Mouse (Mus musculus): ENCODE data around the gene Topaz1.

Gene Topaz1

DNA sequence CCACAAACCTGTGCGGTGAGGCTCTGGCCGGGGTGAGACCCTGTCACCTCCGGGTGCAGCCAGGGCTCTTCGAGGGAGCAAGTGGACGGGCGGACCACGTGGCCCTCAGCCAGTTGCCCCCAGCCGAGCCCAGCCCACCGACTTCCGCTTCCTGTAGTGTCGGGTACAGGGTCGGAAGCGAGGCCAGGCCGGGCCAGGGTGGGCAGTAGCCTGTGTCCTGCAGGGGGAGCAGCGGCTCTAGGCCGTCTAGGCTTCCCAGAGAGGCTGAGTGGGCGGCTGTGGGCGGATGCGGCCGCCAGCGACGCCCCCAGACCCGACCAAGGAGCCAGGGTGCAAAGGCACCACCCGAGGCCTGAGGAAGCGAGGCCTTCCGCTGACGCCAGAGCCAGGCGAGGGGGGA lies at the start of gene Topaz1:
Gene Topaz1, plus strand, starts transcription at position 287 of the 400 bp plus-strand sequence.
- DNase-seq (ENCODE audit: extremely low read depth, insufficient read length, low spot score) = no peak

DNA sequence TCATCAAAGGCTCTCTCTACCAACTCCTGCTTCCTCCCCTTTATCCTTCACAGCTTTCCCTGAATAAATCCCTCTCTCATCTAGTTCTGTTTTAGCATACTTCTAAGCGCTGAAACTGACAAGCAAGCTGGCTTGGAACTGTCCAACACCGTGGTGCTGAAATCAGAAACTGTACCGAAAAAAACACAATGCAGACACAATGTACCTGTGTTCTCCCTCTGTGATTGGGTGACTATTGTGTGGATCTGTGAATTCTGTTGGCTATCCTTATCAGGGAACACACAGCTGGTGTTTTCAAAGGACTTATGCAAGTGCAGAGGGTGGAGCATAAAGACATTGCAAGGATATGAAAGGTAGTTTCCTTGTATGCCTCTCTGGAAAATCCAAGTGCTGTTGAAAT lies 45.3 kb upstream of the Topaz1 start:
- DNase-seq (ENCODE audit: extremely low read depth, insufficient read length, low spot score) = no peak

- no peak for DNase-seq (ENCODE audit: extremely low read depth, insufficient read length, low spot score)
These were observed 33.3 kb upstream of the Topaz1 start for GRCm38 (mm10) chr9:122713836-122714235.

DNA sequence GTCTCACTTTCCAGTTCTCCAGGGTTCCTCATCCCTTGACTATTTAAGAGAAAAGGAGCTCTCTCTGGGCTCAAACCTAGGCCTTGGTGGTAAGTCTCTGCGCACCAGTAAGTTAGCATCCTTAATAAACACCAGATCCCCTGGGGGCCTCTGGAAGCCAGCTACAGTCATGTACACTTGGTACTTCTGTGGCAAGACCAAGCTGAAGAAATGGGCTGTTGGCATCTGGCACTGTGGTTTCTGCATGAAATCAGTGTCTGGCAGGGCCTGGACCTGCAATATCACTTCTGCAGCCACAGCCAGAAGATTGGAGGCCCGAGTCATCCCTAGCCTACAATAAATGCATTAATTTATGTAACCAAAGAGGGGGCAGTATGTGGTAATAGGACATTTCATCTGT lies 32.1 kb upstream of the Topaz1 start:
- no peak for DNase-seq (ENCODE audit: extremely low read depth, insufficient read length, low spot score)

DNA sequence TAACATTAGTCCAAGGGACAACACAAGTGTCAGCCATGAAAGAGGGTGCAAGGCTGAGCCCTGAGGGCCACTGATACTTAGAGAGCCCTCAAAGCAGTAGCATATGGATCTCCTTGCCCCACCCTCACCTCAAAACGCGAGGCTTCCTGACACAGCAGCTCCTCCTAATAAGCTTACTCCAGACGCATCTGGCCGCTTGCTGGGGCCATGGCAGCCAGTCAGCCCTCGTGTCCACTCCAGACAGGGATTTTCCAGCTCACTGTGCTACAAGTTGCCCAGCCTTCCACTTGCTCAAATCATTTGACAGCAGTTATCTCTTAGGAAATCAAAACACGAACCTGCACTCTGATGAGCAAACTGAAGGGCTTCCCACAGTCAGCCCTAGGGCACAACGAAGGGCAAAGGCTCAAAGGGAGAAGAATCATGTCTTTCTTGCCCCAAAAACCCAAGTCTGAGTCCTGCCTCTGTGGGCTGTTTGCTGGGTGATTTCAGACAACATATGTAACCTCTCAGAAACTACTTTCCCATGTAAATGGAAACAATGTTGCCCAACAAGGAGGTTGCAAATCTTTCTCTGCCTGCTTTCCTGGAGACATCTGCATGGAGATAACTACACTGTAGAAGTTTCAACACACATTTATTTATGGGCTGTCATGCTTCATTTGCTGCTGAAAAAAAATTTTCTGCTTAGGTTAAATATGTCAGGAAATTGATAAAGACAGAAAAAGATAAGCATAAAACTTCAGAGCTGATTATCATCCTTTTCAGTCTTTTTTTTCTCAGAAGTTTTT lies 30.8 kb upstream of the Topaz1 start:
- no peak for DNase-seq (ENCODE audit: extremely low read depth, insufficient read length, low spot score)

- no peak for DNase-seq (ENCODE audit: extremely low read depth, insufficient read length, low spot score)
These were observed 24.9 kb upstream of the Topaz1 start for GRCm38 (mm10) chr9:122722296-122722695.

DNA sequence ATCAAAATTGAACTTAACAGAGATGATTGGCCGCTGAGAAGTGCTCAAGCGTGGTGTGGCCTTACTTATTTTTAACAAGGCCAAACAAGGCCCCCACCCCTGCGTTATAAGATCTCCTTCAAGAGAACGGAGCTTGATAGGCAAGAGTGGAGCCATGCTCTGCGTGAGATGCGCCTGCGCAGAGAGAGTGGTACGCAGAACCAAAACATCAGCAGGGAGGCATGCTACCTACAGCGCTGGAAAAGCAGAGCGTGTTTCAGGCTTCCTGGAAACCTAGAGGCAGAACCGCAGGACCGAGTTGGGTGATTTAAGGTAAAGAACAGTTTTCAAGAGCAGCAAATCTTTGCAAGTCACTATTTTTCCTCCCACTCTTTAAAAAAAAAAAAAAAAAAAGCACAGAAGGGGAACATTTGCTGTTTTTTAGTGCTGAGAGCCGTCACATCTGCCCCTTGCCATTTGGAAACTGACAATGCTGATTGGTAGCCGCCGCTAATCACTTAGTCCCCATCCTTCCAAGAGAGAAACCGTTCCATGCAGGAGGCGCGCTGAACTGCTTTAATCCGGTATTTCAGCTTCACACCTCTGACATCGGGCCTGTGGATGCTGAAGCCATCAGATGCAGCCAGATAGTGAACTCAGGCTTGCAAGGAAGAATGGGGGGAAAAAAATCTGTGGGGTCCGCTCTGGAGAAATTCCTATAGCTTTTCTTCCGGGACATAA lies 21.9 kb upstream of the Topaz1 start:
- no peak for DNase-seq (ENCODE audit: extremely low read depth, insufficient read length, low spot score)

GRCm38 (mm10) chr9:122729500-122729899 lies 17.6 kb upstream of the Topaz1 start:
- no peak for DNase-seq (ENCODE audit: extremely low read depth, insufficient read length, low spot score)

GRCm38 (mm10) chr9:122732126-122732810 lies 14.9 kb upstream of the Topaz1 start:
- DNase-seq (ENCODE audit: extremely low read depth, insufficient read length, low spot score) = no peak

- no peak for DNase-seq (ENCODE audit: extremely low read depth, insufficient read length, low spot score)
These were observed 13.9 kb upstream of the Topaz1 start for GRCm38 (mm10) chr9:122733222-122733621.

- no peak for DNase-seq (ENCODE audit: extremely low read depth, insufficient read length, low spot score)
These were observed 12.2 kb upstream of the Topaz1 start for GRCm38 (mm10) chr9:122734934-122735333.

DNA sequence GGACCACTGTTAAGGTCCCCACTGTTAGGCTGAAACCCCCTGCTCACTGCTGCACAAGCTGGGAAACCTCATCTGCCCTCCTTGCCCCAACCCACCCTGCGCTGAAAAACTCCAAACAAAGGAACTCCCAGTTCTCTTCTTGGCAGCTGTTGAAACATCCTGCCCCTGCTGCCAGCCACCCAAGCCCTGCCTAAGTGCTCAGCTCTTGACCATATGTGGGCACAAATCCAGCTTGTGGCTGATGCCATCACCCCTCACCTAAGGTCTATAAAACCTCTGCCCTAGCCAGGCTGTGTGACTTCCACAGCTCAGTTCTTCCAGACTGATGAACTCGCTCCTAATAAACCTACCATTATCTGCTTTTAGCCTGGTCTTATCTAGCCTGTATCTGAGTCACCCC lies 11.1 kb upstream of the Topaz1 start:
- no peak for DNase-seq (ENCODE audit: extremely low read depth, insufficient read length, low spot score)

DNA sequence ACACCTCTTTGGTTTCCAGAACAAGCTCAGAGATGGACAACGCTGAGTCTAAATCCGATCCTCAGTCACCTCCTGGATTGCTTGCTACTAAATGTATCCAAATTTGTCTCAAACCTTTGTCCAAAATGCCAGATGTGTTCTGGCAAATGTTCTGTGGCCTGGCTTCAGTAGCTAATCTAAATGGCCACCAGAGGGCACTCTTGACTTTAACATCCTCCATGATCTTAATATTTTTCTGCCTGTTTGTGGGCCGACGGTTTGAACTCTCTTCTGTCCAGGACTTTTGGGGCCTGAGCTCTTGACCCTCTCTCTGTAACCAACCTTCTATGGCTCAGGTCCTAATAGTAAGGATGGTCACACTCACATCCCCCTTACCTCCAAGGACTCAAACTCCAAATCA lies 10.4 kb upstream of the Topaz1 start:
- DNase-seq (ENCODE audit: extremely low read depth, insufficient read length, low spot score) = no peak

GRCm38 (mm10) chr9:122745879-122746278 lies 1.3 kb upstream of the Topaz1 start:
- no peak for DNase-seq (ENCODE audit: extremely low read depth, insufficient read length, low spot score)

GRCm38 (mm10) chr9:122757614-122758013 lies 10.5 kb downstream of the Topaz1 start:
- DNase-seq (ENCODE audit: extremely low read depth, insufficient read length, low spot score) = no peak

- DNase-seq (ENCODE audit: extremely low read depth, insufficient read length, low spot score) = no peak
These were observed 13.0 kb downstream of the Topaz1 start for GRCm38 (mm10) chr9:122760111-122760510.

DNA sequence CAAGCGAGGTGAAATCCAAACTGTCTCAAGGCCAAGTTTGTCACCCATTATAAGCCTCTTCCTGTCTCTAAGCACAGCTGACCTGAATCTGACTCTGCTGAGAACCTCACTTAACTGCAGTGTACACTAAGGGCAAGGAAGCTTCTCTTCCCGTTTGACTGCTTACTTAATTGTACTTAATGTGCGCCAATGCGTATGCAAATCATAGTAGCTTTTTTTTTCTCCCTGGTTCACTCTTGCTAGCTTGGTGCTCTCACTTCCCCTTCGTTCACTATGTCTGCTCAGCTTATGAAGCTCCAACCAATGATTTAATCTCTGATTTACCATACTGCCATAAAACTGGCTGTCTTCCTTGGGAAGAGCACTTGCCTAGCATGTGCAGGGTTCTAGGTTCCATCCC lies 38.1 kb downstream of the Topaz1 start:
- no peak for DNase-seq (ENCODE audit: extremely low read depth, insufficient read length, low spot score)

DNA sequence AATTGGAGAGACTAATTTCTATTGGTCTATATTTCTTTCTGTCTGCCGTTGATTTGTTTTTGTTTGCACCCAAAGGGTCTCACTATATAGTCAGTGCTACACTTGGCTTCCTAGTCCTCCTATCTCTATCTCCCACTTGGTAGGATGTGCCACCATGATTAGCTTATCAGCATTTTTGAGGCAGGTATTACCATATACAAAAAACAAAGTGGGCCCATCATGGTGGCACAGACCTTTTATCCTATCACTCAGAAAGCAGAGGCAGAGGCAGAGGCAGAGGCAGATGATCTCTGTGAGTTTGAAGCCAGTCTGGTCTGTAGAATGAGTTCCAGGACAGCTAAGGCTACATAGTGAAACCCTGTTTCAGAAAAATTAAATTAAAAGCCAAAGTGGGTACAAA lies 39.4 kb downstream of the Topaz1 start:
- no peak for DNase-seq (ENCODE audit: extremely low read depth, insufficient read length, low spot score)

DNA sequence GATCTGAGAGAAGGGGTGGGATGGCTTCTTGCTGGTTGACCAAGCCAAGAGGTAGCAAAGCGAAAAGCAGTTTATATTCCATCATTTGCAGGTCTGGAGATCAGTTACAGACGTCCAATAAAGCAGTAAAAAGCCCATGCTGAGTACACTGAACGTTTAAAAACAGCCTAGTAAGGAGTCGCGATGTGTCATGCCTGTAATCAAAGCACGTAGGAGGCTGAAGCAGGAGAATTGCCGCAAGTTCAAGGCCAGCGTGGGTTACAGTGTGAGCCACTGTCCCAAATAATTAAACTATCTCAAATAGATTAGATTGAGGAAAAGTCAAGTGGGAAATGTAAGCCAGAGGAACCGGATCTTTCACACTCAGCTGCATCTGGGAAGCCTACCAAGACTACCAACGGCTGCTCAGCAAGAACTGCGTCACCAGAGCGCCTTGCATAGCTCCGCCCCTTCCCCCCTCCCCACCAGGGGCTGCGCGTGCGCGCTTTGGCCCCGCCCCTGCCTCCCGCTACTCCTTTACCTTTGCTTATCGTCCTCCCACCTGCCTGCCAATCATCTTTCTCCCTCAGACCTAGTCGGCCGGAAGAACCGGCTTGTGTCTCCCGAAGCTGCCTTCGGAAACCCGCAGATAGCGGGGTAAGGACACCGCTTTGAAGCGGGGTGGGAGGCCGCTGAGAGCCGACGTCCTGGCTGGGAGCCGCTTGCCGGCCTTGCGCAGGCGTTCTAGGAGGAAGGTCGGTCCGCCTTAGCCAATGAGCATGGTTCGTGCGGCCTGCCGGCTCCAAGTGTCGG lies 58.1 kb downstream of the Topaz1 start, which contains the start of gene Tcaim:
Gene Tcaim, plus strand, starts transcription at position 487 of the 792 bp plus-strand sequence.
- DNase-seq (ENCODE audit: extremely low read depth, insufficient read length, low spot score) = peak; percentile 95

- no peak for DNase-seq (ENCODE audit: extremely low read depth, insufficient read length, low spot score)
These were observed 58.7 kb downstream of the Topaz1 start for GRCm38 (mm10) chr9:122805845-122806341.

All from 3134 (cell line).